Mouse (Mus musculus) bone marrow, adult 2 months (tissue): ENCODE data around the gene Tbc1d10c. TPM values are rescaled to one million over a fixed set of nuclear protein-coding genes. Genes with fewer than 3 reads are reported as not detected.

ENCODE experiments used
- H3K27ac ChIP-seq: fragments of 200-500 bp; 2 replicates; pipeline ENCODE4 v1.5.1; 2012; ENCODE audit warnings: low read depth, mild to moderate bottlenecking, control low read depth, inconsistent platforms, low read length; ENCODE audit not compliant: control insufficient read depth, poor library complexity, insufficient read depth
- H3K4me1 ChIP-seq: fragments of 200-500 bp; 2 replicates; pipeline ENCODE4 v1.6.1; 2011; ENCODE audit warnings: low read length; ENCODE audit not compliant: control insufficient read depth, insufficient read depth
- H3K4me3 ChIP-seq: fragments of 200-500 bp; replicated peaks from 2 replicates; pipeline ENCODE3; 2011; ENCODE audit warnings: mild to moderate bottlenecking, low read depth, low read length, control low read depth; ENCODE audit not compliant: control insufficient read depth
- CTCF ChIP-seq: fragments of 200-500 bp; IDR thresholded peaks from 2 replicates; pipeline ENCODE4 v1.5.1; 2011; ENCODE audit warnings: low read length, control low read depth; ENCODE audit not compliant: control insufficient read depth, insufficient read depth
- POLR2A ChIP-seq: fragments of 200-500 bp; IDR thresholded peaks from 2 replicates; pipeline ENCODE4 v1.6.1; 2011; ENCODE audit warnings: low read depth, mild to moderate bottlenecking, control low read depth, low read length, borderline replicate concordance; ENCODE audit not compliant: control insufficient read depth
- WGBS: fragments of 180-500 bp; shearing (Covaris S2); methylation state at CpG from one replicate; pipeline ENCODE4 v1.1.7; 2018; 5-methylcytosine and 5-hydroxymethylcytosine counted together
- polyA plus RNA-seq: library from polyadenylated mRNA; stranded (reverse); fragments of >200 nt; gene quantifications from 2 replicates; pipeline ENCODE4 v1.2.4, GENCODE M21; 2011; ENCODE audit warnings: low replicate concordance; ENCODE audit not compliant: missing spikeins, insufficient read depth, insufficient read length

The Tbc1d10c gene
- polyA plus RNA-seq, 1 experiment = 168 TPM

- TF ChIP-seq POLR2A (no peak), CTCF (no peak)
- Histone ChIP-seq H3K4me3 (no peak overlapping the region), H3K4me1 (no peaks in the 10 kb centered on the region; the same call in none of the 2 replicates), H3K27ac (no peak overlapping the region)
- 88% methylated on average over 4 of the region's 4 CpGs for WGBS
These were observed 56.7 kb downstream of the Tbc1d10c start for GRCm38 (mm10) chr19:4134354-4134753.

Other genes starting within 250 kb of the Tbc1d10c start
- 1.6 and 4.4 TPM in 2 replicates for gene Aldh3b3, start 232.6 kb downstream of the Tbc1d10c start, polyA plus RNA-seq
- 2.4 and 4.2 TPM in 2 replicates for gene Aldh3b2, start 219.0 kb downstream of the Tbc1d10c start, polyA plus RNA-seq
- 5.1 and 10.7 TPM in 2 replicates for gene Acy3, start 204.7 kb downstream of the Tbc1d10c start, polyA plus RNA-seq
- gene Tbx10, start 198.5 kb downstream of the Tbc1d10c start, polyA plus RNA-seq = not detected in 2 replicates
- gene Nudt8, start 190.7 kb downstream of the Tbc1d10c start, polyA plus RNA-seq = 9.7 and 18.1 TPM in 2 replicates
- 1.7 and 2.0 TPM in 2 replicates for gene Gm49405, start 190.7 kb downstream of the Tbc1d10c start, polyA plus RNA-seq
- gene Doc2g, start 188.0 kb downstream of the Tbc1d10c start, polyA plus RNA-seq = 5.2 and 7.8 TPM in 2 replicates
- 61.7 and 118 TPM in 2 replicates for gene Ndufv1, start 178.5 kb downstream of the Tbc1d10c start, polyA plus RNA-seq
- gene Gstp1, start 153.3 kb downstream of the Tbc1d10c start, polyA plus RNA-seq = 125 and 187 TPM in 2 replicates
- 21.6 TPM in 1 of 2 replicates, not detected in the other for gene Gstp2, start 145.3 kb downstream of the Tbc1d10c start, polyA plus RNA-seq
- gene Gstp3, start 131.7 kb downstream of the Tbc1d10c start, polyA plus RNA-seq = 13.5 and 18.0 TPM in 2 replicates
- not detected in 2 replicates for gene Cabp2, start 109.7 kb downstream of the Tbc1d10c start, polyA plus RNA-seq
- 93.3 and 143 TPM in 2 replicates for gene Cdk2ap2, start 94.1 kb downstream of the Tbc1d10c start, polyA plus RNA-seq
- gene Pitpnm1, start 91.3 kb downstream of the Tbc1d10c start, polyA plus RNA-seq = 72.3 and 159 TPM in 2 replicates
- gene Aip, start 65.4 kb downstream of the Tbc1d10c start, polyA plus RNA-seq = 22.0 and 53.5 TPM in 2 replicates
- gene Gpr152, start 51.5 kb downstream of the Tbc1d10c start, polyA plus RNA-seq = not detected in 2 replicates
- 0.29 and 0.60 TPM in 2 replicates for gene Cabp4, start 47.3 kb downstream of the Tbc1d10c start, polyA plus RNA-seq
- 75.8 and 114 TPM in 2 replicates for gene Coro1b, start 42.7 kb downstream of the Tbc1d10c start, polyA plus RNA-seq
- gene Ptprcap, start 37.7 kb downstream of the Tbc1d10c start, polyA plus RNA-seq = 27.6 and 60.8 TPM in 2 replicates
- 51.8 and 86.1 TPM in 2 replicates for gene Rps6kb2, start 27.9 kb downstream of the Tbc1d10c start, polyA plus RNA-seq
- 23.3 and 52.9 TPM in 2 replicates for gene Carns1, start 15.8 kb downstream of the Tbc1d10c start, polyA plus RNA-seq
- gene Ppp1ca, start 781 bp upstream of the Tbc1d10c start, polyA plus RNA-seq = 121 and 204 TPM in 2 replicates
- gene Rad9a, start 10.4 kb upstream of the Tbc1d10c start, polyA plus RNA-seq = 24.2 and 39.8 TPM in 2 replicates
- 10.3 and 25.4 TPM in 2 replicates for gene Clcf1, start 23.0 kb upstream of the Tbc1d10c start, polyA plus RNA-seq
- gene AC109138.7, start 23.1 kb upstream of the Tbc1d10c start, polyA plus RNA-seq = not detected in 2 replicates
- 31.7 and 54.7 TPM in 2 replicates for gene Pold4, start 40.6 kb upstream of the Tbc1d10c start, polyA plus RNA-seq
- gene Ssh3, start 77.9 kb upstream of the Tbc1d10c start, polyA plus RNA-seq = 16.9 and 20.7 TPM in 2 replicates
- 8.4 and 53.2 TPM in 2 replicates for gene Ankrd13d, start 91.9 kb upstream of the Tbc1d10c start, polyA plus RNA-seq
- gene Grk2, start 114.9 kb upstream of the Tbc1d10c start, polyA plus RNA-seq = 153 and 243 TPM in 2 replicates
- gene Kdm2a, start 207.0 kb upstream of the Tbc1d10c start, polyA plus RNA-seq = 29.2 and 38.9 TPM in 2 replicates
- gene Rhod, start 248.1 kb upstream of the Tbc1d10c start, polyA plus RNA-seq = 0.86 and 1.3 TPM in 2 replicates